Mouse (Mus musculus) v-Abl transformed pro-B cells (cell line): ENCODE data around the gene Spen.

ENCODE experiments used
- in situ Hi-C, 2 experiments: fragments of 400-800 bp; cut with MboI; formaldehyde crosslinking; loops; one replicate each; pipeline ENCODE4 v1.15.1; 2025; ENCODE audit not compliant: unreplicated experiment in 2 of 2

Spen gene

GRCm38 (mm10) chr4:141432666-141433065 lies 105.7 kb downstream of the Spen start:
- in situ Hi-C loops, result loop anchor here (5.0 to 25.0 kb wide), 4 partner anchors 135 to 1980 kb away; partner anchors contain the start of genes Casp9 (in 1 of the 2), Dnajc16 (in 1 of the 2) and Pramef8 (in 1 of the 2)

GRCm38 (mm10) chr4:141430997-141431396 lies 107.4 kb downstream of the Spen start:
- in situ Hi-C loops, result loop anchor here (5.0 to 25.0 kb wide), 4 partner anchors 136 to 1981 kb away; partner anchors contain the start of genes Casp9 (in 1 of the 2), Dnajc16 (in 1 of the 2) and Pramef8 (in 1 of the 2)

DNA sequence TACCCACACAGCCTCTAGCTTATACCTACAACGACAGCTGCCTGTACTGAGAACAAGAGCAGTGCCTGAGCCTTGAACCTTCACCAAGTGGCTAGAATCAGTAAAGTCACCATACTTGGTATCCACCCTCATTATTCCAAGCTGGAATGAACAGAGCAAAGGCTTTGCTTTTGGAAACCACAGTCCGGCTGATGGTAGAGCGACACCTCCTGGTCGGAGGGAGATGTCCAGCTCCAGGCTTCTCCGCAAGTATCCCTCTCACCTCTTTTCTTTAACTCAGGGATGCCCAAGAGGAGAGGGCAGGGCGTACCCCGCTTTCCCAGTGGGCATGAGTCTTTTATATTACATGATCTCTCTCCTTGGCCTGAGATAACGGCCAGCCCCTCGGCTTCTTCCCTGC lies 108.5 kb downstream of the Spen start:
- in situ Hi-C loops, result loop anchor here (5.0 to 25.0 kb wide), 4 partner anchors 137 to 1982 kb away; partner anchors contain the start of genes Casp9 (in 1 of the 2), Dnajc16 (in 1 of the 2) and Pramef8 (in 1 of the 2)

GRCm38 (mm10) chr4:141429381-141429780 lies 109.0 kb downstream of the Spen start:
- in situ Hi-C loops, result loop anchor here (5.0 to 25.0 kb wide), 4 partner anchors 138 to 1983 kb away; partner anchors contain the start of genes Casp9 (in 1 of the 2), Dnajc16 (in 1 of the 2) and Pramef8 (in 1 of the 2)

DNA sequence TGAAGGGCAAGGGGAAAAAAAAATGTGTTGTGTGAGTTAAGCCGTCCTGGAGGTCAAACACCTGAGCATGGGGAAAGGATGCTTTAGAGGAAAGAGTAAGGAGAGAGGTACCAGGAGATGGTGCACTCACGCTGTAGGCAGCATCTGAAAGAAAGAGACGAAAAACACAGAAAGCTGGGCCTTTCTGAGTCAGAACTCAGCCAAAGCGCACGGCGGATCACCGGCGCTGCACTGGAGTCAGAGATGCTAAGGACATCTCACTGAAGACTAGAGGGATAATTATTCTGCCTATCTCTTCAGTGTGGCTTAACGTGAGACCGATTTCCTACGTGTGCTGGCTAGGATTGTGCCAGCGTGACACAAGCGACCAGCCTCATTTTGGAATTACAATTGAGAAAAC lies 110.5 kb downstream of the Spen start:
- in situ Hi-C loops, result loop anchor here (5.0 to 25.0 kb wide), 4 partner anchors 139 to 1984 kb away; partner anchors contain the start of genes Casp9 (in 1 of the 2), Dnajc16 (in 1 of the 2) and Pramef8 (in 1 of the 2)

- in situ Hi-C loops, result loop anchor here (5.0 to 25.0 kb wide), 4 partner anchors 140 to 1985 kb away; partner anchors contain the start of genes Casp9 (in 1 of the 2), Dnajc16 (in 1 of the 2) and Pramef8 (in 1 of the 2)
Measured at GRCm38 (mm10) chr4:141426796-141427745, 111.3 kb downstream of the Spen start.

DNA sequence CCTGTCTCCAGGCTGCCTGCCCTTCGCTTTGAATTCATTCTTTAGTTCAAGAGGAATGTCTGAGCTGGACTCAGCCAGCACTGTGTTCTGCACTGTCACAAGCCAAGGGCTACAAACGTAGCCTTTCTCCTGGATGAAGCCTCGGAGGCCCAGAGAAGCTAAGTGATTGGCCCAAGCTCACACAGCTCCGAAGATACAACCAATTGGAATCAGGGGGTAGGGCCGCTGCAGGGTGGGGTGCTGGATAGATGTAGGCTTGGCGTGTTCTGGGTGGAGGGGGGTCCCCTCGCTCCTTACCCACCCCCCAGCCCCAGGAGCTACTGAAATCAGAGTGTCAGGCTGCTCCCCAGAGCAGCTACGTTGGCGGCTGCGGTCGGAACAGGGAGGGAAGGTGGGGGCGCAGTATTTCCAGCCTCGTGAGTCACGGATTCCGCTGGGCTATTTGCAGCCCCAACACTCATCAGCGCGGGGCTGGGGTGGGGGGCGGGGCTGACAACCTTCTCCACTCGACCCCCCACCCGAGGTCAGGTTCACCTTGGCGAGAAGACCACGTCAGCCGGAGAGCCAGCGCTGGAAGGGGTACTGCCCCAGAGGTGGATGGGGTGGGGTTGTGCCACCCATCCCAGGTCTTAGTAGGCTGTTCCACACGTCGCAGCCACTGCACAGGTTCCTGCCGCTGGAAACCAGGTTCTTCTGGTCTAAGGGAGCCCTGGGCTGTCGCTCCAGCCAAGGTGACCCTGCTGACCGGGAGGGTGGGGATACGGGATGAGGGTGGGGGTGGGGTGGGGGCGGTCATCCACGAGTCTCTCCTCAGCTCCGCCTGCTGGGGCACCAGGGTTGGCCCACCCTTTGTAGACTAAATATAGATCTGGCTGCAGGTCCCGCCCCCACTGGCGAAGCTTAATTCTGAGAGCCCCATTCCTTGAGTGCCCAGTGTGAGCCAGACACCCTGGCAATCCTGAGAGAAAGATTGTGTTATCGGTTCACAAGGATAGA lies 112.6 kb downstream of the Spen start:
- in situ Hi-C loops, result loop anchor here (5.0 to 25.0 kb wide), 4 partner anchors 142 to 1987 kb away; partner anchors contain the start of genes Casp9 (in 1 of the 2), Dnajc16 (in 1 of the 2) and Pramef8 (in 1 of the 2)

GRCm38 (mm10) chr4:141423691-141424431 lies 114.5 kb downstream of the Spen start:
- in situ Hi-C loops, result loop anchor here (25.0 kb wide), 2 partner anchors 413 to 538 kb away; partner anchors contain the start of genes Cela2a (in 1 of the 2) and Ctrc (in 1 of the 2)

- in situ Hi-C loops, result loop anchor here (25.0 kb wide), 2 partner anchors 414 to 539 kb away; partner anchors contain the start of genes Cela2a (in 1 of the 2) and Ctrc (in 1 of the 2)
Measured at GRCm38 (mm10) chr4:141423288-141423687, 115.1 kb downstream of the Spen start.

- in situ Hi-C loops, result loop anchor here (25.0 kb wide), 2 partner anchors 414 to 539 kb away; partner anchors contain the start of genes Cela2a (in 1 of the 2) and Ctrc (in 1 of the 2)
Measured at GRCm38 (mm10) chr4:141422841-141423240, 115.6 kb downstream of the Spen start.

DNA sequence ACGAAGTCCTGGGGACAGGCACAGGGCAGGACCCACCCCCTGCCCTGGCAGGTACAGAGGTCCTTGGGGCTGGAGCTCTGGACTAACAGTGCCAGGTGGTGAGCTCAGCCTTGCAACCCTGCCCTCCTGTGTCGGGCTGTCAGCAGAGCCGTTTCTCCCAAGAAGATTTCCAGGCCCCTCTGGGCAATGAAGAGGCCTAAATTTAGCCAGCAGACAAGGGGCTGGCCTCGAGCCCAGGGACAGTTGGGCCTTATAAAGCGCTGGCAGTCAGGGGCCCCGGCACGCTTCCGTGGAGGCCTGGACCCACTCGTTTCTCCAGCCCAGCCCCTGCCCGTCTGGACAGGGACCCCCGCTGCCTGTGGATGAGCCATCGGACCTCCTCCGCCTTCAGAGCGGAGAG lies 117.0 kb downstream of the Spen start:
- in situ Hi-C loops, result loop anchor here (25.0 kb wide), 2 partner anchors 416 to 541 kb away; partner anchors contain the start of genes Cela2a (in 1 of the 2) and Ctrc (in 1 of the 2)

GRCm38 (mm10) chr4:141420886-141421285 lies 117.5 kb downstream of the Spen start:
- in situ Hi-C loops, result loop anchor here (25.0 kb wide), 2 partner anchors 416 to 541 kb away; partner anchors contain the start of genes Cela2a (in 1 of the 2) and Ctrc (in 1 of the 2)

DNA sequence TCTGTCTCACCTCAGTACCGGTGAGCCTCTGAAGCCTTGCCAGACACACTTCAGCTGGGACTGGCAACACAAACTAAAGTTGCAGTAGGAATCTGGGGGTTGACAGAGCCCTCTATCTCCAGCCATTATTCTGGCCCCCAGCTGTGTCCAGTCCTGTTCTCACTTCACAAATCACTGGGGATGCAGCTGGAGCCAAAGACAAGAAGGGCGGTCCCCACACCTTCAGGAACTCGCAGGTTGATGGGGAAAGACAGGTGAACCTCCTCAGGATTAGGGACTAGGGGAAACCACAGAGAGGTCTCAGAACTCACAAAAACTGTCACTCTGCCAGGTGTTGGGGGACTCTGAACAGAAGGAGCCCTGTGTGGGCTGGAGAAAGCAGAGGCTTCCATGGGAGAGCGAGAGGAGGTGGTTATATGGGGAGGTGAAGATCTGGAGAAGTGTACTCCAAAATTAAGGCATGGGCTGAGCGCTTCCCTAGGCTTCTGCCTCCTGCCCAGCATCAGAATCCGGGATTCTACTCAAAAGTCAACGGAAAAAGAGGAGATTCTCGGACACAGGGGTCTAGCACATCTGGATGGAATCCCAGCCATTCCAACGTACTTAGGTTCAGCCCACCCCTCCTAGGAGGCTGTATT lies 118.1 kb downstream of the Spen start, which contains the start of gene Hspb7:
Gene Hspb7, plus strand, starts transcription at position 588 of the 638 bp plus-strand sequence.
- in situ Hi-C loops, result loop anchor here (25.0 kb wide), 2 partner anchors 417 to 542 kb away; partner anchors contain the start of genes Cela2a (in 1 of the 2) and Ctrc (in 1 of the 2)

GRCm38 (mm10) chr4:141419398-141420191 lies 118.8 kb downstream of the Spen start:
- in situ Hi-C loops, result loop anchor here (25.0 kb wide), 2 partner anchors 418 to 543 kb away; partner anchors contain the start of genes Cela2a (in 1 of the 2) and Ctrc (in 1 of the 2)
